Mouse (Mus musculus) hindbrain, embryonic 13.5 days (tissue): Measurements from ENCODE around the gene Ccdc40. TPM values are rescaled to one million over a fixed set of nuclear protein-coding genes. Genes with fewer than 3 reads are reported as not detected.

Experiments used
- ATAC-seq: fragments of 200-750 bp; cut with Nextera tagmentation; 2 replicates; pipeline ENCODE4 v1.8.0; 2017; ENCODE audit warnings: moderate TSS enrichment; ENCODE audit not compliant: low FRiP score
- H3K27ac ChIP-seq: fragments of 300-500 bp; sonication (generic); 2 replicates; pipeline ENCODE4 v1.5.1; 2015; ENCODE audit warnings: inconsistent platforms, mild to moderate bottlenecking, moderate library complexity
- H3K27me3 ChIP-seq: fragments of 300-500 bp; sonication (generic); 2 replicates; pipeline ENCODE4 v1.6.1; 2015; ENCODE audit warnings: mild to moderate bottlenecking, inconsistent platforms
- H3K36me3 ChIP-seq: fragments of 300-500 bp; sonication (generic); 2 replicates; pipeline ENCODE4 v1.6.1; 2015; ENCODE audit warnings: mild to moderate bottlenecking, inconsistent platforms
- H3K4me1 ChIP-seq: fragments of 300-500 bp; sonication (generic); replicated peaks from 2 replicates; pipeline ENCODE4 v1.6.1; 2015; ENCODE audit warnings: inconsistent platforms
- H3K4me2 ChIP-seq: fragments of 300-500 bp; sonication (generic); 2 replicates; pipeline ENCODE4 v1.6.1; 2015; ENCODE audit warnings: inconsistent platforms, mild to moderate bottlenecking, moderate library complexity
- H3K4me3 ChIP-seq: fragments of 300-500 bp; sonication (generic); 2 replicates; pipeline ENCODE4 v1.5.1; 2015; ENCODE audit warnings: mild to moderate bottlenecking, inconsistent platforms
- H3K9ac ChIP-seq: fragments of 300-500 bp; sonication (generic); 2 replicates; pipeline ENCODE4 v1.6.1; 2015; ENCODE audit warnings: mild to moderate bottlenecking, inconsistent platforms
- H3K9me3 ChIP-seq: fragments of 300-500 bp; sonication (generic); 2 replicates; pipeline ENCODE4 v1.6.1; 2016; ENCODE audit warnings: inconsistent platforms
- WGBS: fragments of 180-500 bp; shearing (Covaris S2); methylation state at CpG from one replicate; pipeline ENCODE4 v1.1.7; 2015; 5-methylcytosine and 5-hydroxymethylcytosine counted together
- polyA plus RNA-seq: library from polyadenylated mRNA; unstranded; fragments of >200 nt; fragmentation: Nextera tagmentation; extraction: Ambion mirVana; gene quantifications from 2 replicates; pipeline ENCODE4 v1.2.1, GENCODE M21; 2015

Gene Ccdc40
- polyA plus RNA-seq, 1 experiment from 2014 or later: 14.6 TPM

DNA sequence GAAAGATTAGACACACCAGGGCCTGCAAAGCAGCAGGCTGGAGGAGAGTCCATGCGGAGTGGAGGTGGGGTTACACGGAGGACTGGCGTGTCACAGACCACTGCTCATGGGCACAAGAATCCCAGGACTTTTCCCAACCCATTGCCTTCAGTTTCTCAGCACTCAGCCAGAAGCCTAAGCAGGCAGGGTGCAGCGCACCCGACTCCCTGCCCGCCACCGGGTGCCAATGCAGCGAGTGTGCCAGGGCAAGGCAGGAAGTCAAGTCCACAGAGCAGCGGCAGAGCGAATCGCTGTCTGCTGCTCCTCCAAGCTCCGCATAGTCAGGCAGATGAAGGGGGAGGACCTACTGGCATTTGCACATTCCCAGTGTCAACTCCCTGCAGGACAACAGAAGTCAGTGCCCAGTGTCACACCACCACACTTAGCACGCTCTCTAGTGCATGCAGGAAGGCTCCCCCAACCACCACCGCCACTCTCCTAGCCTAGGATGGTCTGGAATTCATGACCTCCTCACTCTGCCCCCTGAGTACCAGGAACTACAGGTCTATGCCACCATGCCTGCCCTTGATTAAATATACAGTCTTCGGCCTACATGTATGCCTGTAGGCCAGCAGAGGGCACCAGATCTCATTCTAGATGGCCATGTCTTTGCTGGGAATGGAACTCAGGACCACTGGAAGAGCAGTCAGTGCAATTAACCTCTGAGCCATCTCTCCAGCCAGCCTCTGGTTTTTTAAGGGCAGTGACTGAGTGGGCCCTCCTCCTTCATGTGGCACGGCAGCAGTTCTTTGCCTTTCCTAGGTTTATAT, 76.7 kb downstream of the Ccdc40 start:
- no peak; the same call in 1 of the 2 replicates for ATAC-seq
- H3K9ac ChIP-seq: peak overlapping the region; percentile 6; the same call in 1 of the 2 replicates
- no peak overlapping the region for H3K4me3 ChIP-seq
- peaks cover 19% of the 10 kb centered on the region for H3K27me3 ChIP-seq
- no peaks in the 10 kb centered on the region for H3K9me3 ChIP-seq
- H3K4me1 ChIP-seq: peaks cover 21% of the 10 kb centered on the region
- H3K36me3 ChIP-seq: no peaks in the 10 kb centered on the region
- H3K4me2 ChIP-seq: no peak overlapping the region
- no peak overlapping the region for H3K27ac ChIP-seq
- WGBS: 41% methylated on average over 16 of the region's 16 CpGs

DNA sequence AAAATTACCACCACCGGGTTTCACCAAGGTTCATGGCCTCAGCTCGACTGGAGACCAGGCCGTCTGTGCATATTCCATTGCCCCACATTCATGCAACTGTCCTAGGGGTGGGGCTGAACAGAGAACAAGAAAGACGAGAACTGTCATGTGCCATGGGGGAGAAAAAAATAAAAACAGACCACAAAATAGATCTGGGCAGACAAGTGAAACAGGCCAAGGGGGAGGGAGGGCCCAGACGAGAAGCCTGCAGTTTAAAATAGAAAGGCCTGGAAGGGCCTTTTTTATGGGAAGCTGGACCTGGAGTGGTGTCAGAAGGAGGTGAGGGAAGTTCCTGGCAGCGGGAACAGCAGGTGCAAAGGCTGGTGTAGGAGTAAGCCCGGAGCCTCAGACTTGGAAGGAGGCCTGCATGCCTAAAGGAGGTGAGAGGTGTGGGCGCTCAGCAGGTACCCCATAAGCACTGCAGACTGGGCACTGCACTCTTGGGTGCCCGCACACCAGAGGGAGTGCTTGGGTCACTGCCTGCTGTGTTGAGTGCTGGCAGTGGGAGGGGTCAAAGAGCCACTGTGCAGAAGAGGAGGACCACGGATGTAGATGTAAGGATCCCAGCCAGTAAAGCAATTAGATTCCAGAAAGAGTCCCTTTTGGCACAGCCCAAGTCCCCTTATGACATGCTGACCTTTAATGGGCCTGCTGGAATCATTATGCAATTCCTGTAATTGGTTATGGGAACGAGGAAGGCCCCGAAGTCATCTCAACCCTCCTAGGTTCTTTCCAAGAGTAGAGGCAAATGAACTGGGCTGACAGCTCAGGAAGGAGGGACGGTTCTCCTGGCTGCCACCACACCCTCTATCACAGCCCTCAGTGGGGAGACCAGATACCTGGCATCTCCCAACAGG, 78.6 kb downstream of the Ccdc40 start:
- peaks cover 25% of the 10 kb centered on the region for H3K27me3 ChIP-seq
- peaks cover 12% of the 10 kb centered on the region; the same call in 1 of the 2 replicates for H3K4me1 ChIP-seq
- H3K4me2 ChIP-seq: no peak overlapping the region
- WGBS: 58% methylated on average over 13 of the region's 13 CpGs
- H3K9ac ChIP-seq: no peak overlapping the region
- ATAC-seq: no peak
- H3K9me3 ChIP-seq: no peaks in the 10 kb centered on the region
- no peak overlapping the region for H3K4me3 ChIP-seq
- no peak overlapping the region for H3K27ac ChIP-seq
- no peaks in the 10 kb centered on the region for H3K36me3 ChIP-seq

DNA sequence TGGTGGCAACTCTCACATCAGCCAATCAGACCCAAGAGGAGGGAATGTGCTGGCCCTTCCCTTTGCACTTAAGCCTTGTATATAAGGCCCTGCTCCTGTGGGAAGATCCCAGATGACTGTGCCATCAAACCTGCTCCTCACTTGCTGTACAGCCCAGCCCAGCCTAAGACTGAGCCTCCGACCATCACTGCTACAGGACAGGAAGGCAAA, 79.2 kb downstream of the Ccdc40 start, which contains the start of gene Card14:
Card14 (plus strand) TSS at position 111 of the 210 bp plus-strand sequence.
- Histone ChIP-seq H3K36me3 (no peaks in the 10 kb centered on the region), H3K9ac (peak within 1 kb of the TSS; percentile 43; the same call in 1 of the 2 replicates), H3K4me1 (peaks cover 12% of the 10 kb centered on the region; the same call in 1 of the 2 replicates), H3K4me3 (no peak within 1 kb of the TSS), H3K4me2 (no peak within 1 kb of the TSS), H3K27me3 (peaks cover 25% of the 10 kb centered on the region), H3K27ac (no peak within 1 kb of the TSS), H3K9me3 (no peaks in the 10 kb centered on the region)
- WGBS: 48% methylated on average over 1 of the region's 1 CpGs
- ATAC-seq: no peak

DNA sequence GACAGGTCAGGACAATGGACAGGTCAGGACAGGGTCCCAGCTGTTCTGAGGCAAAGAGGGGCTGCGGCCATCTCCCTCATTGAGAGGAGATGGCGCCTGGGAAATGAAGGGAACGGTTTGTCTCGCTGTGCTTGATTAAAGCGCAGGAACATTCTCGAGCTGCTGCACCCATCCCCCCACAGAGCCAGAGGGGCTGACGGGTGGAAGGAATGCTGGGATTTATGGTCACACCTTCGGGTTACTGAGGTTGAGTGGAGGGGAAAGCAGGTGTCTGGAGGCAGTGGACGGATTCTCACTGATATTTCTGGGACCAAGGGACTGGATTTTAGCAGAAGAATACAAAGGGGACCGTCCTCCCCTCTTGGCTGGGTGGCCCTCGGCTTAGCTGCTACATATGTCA, 79.5 kb downstream of the Ccdc40 start:
- Histone ChIP-seq H3K4me1 (peaks cover 12% of the 10 kb centered on the region; the same call in 1 of the 2 replicates), H3K4me2 (no peak overlapping the region), H3K4me3 (no peak overlapping the region), H3K36me3 (no peaks in the 10 kb centered on the region), H3K27ac (no peak overlapping the region), H3K9ac (peak overlapping the region; percentile 43; the same call in 1 of the 2 replicates), H3K9me3 (no peaks in the 10 kb centered on the region), H3K27me3 (peaks cover 25% of the 10 kb centered on the region)
- ATAC-seq: no peak
- 38% methylated on average over 11 of the region's 11 CpGs for WGBS

DNA sequence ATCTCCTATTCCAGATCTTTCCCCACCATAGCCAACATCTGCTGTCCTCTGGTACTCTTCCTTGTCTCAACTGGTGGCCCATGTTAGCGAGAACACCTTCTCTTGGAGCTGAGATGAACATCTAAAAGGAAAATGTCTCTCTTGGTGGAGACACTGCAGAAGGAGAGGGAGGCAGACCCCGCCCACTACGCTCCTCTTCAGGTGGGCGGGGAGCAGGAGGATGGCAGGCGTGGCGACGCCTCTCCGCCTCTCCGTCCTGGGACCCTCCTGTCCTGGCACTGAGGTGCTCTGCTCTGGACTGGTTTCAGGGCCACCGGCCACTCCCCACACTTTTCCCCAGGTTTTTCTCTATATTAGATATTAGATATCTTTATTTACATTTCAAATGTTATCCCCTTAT, 82.2 kb downstream of the Ccdc40 start:
- WGBS: 13% methylated on average over 10 of the region's 10 CpGs
- H3K36me3 ChIP-seq: no peaks in the 10 kb centered on the region

DNA sequence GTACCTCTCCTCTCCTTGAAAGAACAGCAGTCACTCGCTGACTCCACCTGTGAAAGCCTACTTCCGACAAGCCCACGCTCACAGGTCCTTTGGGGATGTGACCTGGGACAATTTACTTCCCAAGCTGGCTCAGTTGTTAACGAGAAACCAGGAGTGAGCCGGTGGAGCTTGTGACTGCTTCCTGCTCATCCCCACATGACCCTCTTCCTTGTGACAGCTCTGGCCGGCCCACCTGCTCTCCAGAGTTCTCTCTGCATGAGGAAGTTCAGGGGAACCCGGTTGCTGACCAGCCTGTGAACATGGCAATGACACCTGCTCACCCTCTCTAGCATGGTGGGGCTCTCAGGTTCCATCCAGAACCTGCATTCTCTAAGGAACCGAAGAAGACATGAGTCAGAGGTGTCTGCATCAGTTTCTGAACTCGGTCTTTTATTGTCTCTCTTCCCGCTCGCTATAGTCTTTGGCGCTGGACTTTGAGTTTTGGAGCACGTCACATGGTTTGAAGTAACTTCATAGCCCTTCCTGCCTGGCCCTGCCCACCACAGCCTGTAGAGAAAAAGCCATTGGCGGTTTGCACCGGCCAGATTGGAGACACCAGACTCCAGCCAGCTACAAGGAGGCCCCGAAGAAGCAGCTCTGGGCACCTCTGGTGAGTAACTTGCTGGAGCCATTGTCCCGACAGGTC, 86.0 kb downstream of the Ccdc40 start:
- Histone ChIP-seq H3K36me3 (no peaks in the 10 kb centered on the region), H3K4me2 (no peak overlapping the region), H3K27ac (no peak overlapping the region), H3K4me3 (no peak overlapping the region), H3K9me3 (no peaks in the 10 kb centered on the region), H3K9ac (no peak overlapping the region), H3K27me3 (peaks cover 13% of the 10 kb centered on the region; the same call in 1 of the 2 replicates), H3K4me1 (no peaks in the 10 kb centered on the region)
- ATAC-seq: no peak
- 83% methylated on average over 17 of the region's 17 CpGs for WGBS

More for the DNA sequence above, 82.2 kb downstream of the Ccdc40 start:
- Histone ChIP-seq H3K4me2 (no peak overlapping the region), H3K27ac (no peak overlapping the region), H3K4me1 (peaks cover 12% of the 10 kb centered on the region; the same call in 1 of the 2 replicates), H3K4me3 (no peak overlapping the region), H3K9ac (no peak overlapping the region), H3K9me3 (no peaks in the 10 kb centered on the region), H3K27me3 (peaks cover 16% of the 10 kb centered on the region; the same call in 1 of the 2 replicates)
- ATAC-seq: no peak

Other genes with a start within 250 kb of the Ccdc40 start
- gene Enpp7, start 240.4 kb upstream of the Ccdc40 start, polyA plus RNA-seq: not detected in 2 replicates
- 20.3 and 24.2 TPM in 2 replicates for gene Cbx2, start 205.6 kb upstream of the Ccdc40 start, polyA plus RNA-seq
- gene Cbx8, start 187.6 kb upstream of the Ccdc40 start, polyA plus RNA-seq: 10.0 and 11.1 TPM in 2 replicates
- 14.1 and 15.8 TPM in 2 replicates for gene Cbx4, start 142.4 kb upstream of the Ccdc40 start, polyA plus RNA-seq
- gene Tbc1d16, start 73 bp upstream of the Ccdc40 start, polyA plus RNA-seq: 57.4 and 61.1 TPM in 2 replicates
- gene Gaa, start 39.3 kb downstream of the Ccdc40 start, polyA plus RNA-seq: 59.6 and 62.3 TPM in 2 replicates
- gene Eif4a3, start 71.5 kb downstream of the Ccdc40 start, polyA plus RNA-seq: 266 and 296 TPM in 2 replicates
- 0.06 and 0.09 TPM in 2 replicates for gene Card14, start 79.2 kb downstream of the Ccdc40 start, polyA plus RNA-seq
- 4.7 and 5.5 TPM in 2 replicates for gene Sgsh, start 127.0 kb downstream of the Ccdc40 start, polyA plus RNA-seq
- gene Slc26a11, start 127.0 kb downstream of the Ccdc40 start, polyA plus RNA-seq: 4.8 and 5.3 TPM in 2 replicates
- 0.70 and 0.94 TPM in 2 replicates for gene Rnf213, start 164.5 kb downstream of the Ccdc40 start, polyA plus RNA-seq